Mouse (Mus musculus): ENCODE results near the gene Hist1h2bq.
"Not testable (repeated sequence)": the region's sequence is repeated elsewhere in the genome, so short reads cannot be mapped to it uniquely, and the experiment has no call there.

Gene Hist1h2bq

DNA sequence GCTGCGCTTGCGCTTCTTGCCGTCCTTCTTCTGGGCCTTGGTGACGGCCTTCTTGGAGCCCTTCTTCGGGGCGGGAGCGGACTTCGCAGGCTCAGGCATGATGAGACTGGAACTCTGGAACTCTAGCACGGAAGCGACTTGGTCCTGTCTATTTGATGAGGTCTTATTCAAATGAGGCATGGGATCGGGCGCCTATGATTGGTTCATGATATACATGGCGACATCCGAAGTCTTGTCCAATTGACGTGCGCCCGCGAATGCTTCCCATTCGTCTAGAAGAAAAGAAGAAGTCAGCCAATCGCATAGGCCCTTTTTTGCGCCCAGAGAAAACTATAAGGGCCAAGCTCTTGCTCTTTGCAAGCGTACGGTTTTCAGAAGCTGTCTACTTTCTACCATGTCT lies at the start of gene Hist1h2bq, which contains the start of gene Hist1h2ao:
Gene Hist1h2bq, minus strand, starts transcription at position 125 of the 400 bp plus-strand sequence.
Gene Hist1h2ao, plus strand, starts transcription at position 393 of the 400 bp plus-strand sequence.
- DNase-seq (ENCODE audit: low spot score in 2 of 2): not testable (repeated sequence)

DNA sequence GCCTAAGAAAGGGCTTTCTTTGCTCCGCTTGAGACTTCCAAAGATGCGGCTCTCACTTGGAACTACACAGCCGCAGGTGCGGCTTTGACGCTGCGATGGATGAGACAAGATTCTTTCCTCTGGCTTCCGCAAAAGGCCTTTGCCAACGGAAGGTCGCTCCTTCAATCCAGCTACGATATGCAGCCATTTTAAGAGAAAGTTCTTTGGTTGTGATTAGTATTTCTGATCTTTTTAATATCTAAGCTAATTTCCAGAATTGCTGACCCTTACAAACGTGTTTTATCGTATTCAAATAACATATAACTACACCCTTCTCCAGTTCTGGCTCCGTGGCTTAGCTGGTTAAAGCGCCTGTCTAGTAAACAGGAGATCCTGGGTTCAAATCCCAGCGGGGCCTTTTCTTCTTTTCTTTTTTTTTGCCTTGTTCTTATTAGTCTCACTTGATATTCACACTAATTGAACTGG lies 45.7 kb upstream of the Hist1h2bq start:
- DNase-seq (ENCODE audit: low spot score in 2 of 2): peak in 1 of 2 experiments; percentile 2

DNA sequence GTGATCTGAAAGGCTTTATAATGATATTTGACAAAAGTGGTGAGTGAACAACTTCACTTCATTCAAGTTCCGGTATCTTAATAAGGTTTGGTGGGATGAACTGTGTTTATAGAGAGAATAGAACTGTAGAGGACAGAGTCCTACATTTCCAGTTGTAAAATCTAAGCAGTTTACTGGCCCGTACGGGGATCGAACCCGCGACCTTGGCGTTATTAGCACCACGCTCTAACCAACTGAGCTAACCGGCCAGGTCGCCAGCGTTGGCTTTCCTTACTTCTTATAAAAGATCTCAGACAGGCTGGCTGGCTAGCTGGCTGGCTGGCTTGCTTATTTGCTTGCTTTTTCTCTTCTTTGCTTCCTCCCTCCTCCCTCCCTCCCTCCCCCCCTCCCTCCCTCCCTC lies 45.1 kb upstream of the Hist1h2bq start:
- peak; percentile 46 to 71 for DNase-seq (ENCODE audit: low spot score in 2 of 2)

- no peak for DNase-seq (ENCODE audit: low spot score in 2 of 2)
Observed at GRCm38 (mm10) chr13:21852215-21852945, 42.4 kb upstream of the Hist1h2bq start.

- DNase-seq (ENCODE audit: low spot score in 2 of 2): not testable (repeated sequence)
Observed at GRCm38 (mm10) chr13:21850696-21851095, 40.7 kb upstream of the Hist1h2bq start.

DNA sequence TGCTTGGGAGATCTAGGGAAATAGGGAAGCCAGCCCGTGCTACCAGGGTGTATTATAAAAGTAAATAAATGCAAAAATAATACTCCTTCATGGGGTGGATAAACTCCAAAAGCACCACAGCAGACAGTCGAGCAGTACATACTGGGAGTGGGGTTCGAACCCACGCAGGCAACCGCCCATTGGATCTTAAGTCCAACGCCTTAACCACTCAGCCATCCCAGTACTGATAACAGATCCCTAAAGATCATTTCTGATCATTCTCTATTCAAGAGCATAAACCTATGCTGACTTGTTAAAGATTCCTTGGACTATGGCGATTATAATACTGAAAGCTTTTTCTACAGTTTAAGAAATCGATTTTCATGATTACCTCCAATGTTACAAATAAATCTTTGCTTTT lies 37.9 kb upstream of the Hist1h2bq start:
- DNase-seq (ENCODE audit: low spot score in 2 of 2): no peak

DNA sequence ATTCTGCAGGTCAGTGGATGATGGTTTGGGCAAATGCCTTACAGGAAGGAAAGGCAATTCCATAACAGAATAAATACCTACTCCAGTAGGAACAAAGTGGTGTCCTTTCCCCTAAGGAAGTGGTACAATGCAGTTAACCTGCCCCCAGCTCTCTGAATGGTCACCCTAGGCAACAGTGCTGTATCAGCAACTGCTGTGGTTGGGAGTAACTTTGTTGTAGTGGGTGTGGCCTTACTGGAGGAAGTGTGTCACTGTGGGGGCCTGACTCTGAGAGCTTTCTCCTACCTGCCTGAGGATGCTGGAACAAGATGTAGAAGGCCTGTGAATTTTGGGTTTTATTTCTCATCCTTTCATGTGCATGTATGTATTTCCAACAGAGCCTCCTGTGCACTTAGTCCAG lies 36.4 kb upstream of the Hist1h2bq start:
- DNase-seq (ENCODE audit: low spot score in 2 of 2): not testable (repeated sequence)

GRCm38 (mm10) chr13:21840508-21840907 lies 30.5 kb upstream of the Hist1h2bq start:
- DNase-seq (ENCODE audit: low spot score in 2 of 2): not testable (repeated sequence)

DNA sequence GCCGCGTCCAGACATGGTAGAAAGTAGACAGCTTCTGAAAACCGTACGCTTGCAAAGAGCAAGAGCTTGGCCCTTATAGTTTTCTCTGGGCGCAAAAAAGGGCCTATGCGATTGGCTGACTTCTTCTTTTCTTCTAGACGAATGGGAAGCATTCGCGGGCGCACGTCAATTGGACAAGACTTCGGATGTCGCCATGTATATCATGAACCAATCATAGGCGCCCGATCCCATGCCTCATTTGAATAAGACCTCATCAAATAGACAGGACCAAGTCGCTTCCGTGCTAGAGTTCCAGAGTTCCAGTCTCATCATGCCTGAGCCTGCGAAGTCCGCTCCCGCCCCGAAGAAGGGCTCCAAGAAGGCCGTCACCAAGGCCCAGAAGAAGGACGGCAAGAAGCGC lies 23.5 kb upstream of the Hist1h2bq start, which contains the start of the genes Hist1h2ap and Hist1h2br:
Gene Hist1h2ap, minus strand, starts transcription at position 47 of the 400 bp plus-strand sequence.
Gene Hist1h2br, plus strand, starts transcription at position 283 of the 400 bp plus-strand sequence.
- not testable (repeated sequence) for DNase-seq (ENCODE audit: low spot score in 2 of 2)

GRCm38 (mm10) chr13:21831418-21832394 lies 21.7 kb upstream of the Hist1h2bq start, which contains the start of gene Hist1h4n:
Hist1h4n (minus strand) TSS chr13:21832196.
- DNase-seq (ENCODE audit: low spot score in 2 of 2): peak; percentile 23 to 31

- no peak for DNase-seq (ENCODE audit: low spot score in 2 of 2)
Observed at GRCm38 (mm10) chr13:21830344-21830743, 20.3 kb upstream of the Hist1h2bq start.

- DNase-seq (ENCODE audit: low spot score in 2 of 2): no peak
Observed at GRCm38 (mm10) chr13:21828511-21828910, 18.5 kb upstream of the Hist1h2bq start.

- not testable (repeated sequence) for DNase-seq (ENCODE audit: low spot score in 2 of 2)
Observed at GRCm38 (mm10) chr13:21820082-21820890, 10.3 kb upstream of the Hist1h2bq start.

- DNase-seq (ENCODE audit: low spot score in 2 of 2): not testable (repeated sequence)
Observed at GRCm38 (mm10) chr13:21812092-21812491, 2.1 kb upstream of the Hist1h2bq start.

- peak in 1 of 2 experiments; percentile 44 for DNase-seq (ENCODE audit: low spot score in 2 of 2)
Observed at GRCm38 (mm10) chr13:21811539-21811938, 1.5 kb upstream of the Hist1h2bq start, which contains the start of gene Hist1h4m. Hist1h4m (plus strand) TSS chr13:21811746.

DNA sequence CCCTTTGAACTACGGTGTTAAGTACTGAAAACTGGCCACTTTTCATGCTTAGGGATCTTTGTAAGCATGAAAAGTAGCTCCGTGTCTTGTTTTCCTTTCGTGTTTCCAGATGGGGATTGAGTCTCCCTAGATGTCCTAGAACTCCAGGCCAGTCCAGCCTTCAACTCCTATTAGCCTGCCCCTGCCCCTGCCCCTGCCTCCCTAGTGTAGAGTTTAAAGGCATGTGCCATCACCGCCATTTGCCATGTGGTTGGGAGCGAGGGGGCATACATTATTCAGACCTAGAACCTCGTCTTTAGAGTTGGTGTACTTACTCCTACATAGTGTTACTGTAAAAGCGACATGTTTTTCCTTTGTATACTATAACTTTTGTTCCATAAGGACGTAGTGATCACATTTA lies 1.1 kb upstream of the Hist1h2bq start:
- not testable (repeated sequence) for DNase-seq (ENCODE audit: low spot score in 2 of 2)

- not testable (repeated sequence) for DNase-seq (ENCODE audit: low spot score in 2 of 2)
Observed at GRCm38 (mm10) chr13:21803058-21803457, 6.9 kb downstream of the Hist1h2bq start.

- not testable (repeated sequence) for DNase-seq (ENCODE audit: low spot score in 2 of 2)
Observed at GRCm38 (mm10) chr13:21797163-21797562, 12.8 kb downstream of the Hist1h2bq start.

DNA sequence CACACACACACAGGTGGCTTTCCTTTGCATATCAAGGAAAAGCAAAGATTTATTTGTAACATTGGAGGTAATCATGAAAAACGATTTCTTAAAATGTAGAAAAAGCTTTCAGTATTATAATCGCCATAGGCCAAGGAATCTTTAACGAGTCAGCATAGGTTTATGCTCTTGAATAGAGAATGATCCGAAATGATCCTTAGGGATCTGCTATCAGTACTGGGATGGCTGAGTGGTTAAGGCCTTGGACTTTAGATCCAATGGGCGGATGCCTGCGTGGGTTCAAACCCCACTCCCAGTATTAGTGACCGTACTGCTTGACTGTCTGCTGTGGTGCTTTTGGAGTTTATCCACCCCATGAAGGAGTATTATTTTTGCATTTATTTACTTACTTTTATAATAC lies 14.4 kb downstream of the Hist1h2bq start:
- no peak for DNase-seq (ENCODE audit: low spot score in 2 of 2)

DNA sequence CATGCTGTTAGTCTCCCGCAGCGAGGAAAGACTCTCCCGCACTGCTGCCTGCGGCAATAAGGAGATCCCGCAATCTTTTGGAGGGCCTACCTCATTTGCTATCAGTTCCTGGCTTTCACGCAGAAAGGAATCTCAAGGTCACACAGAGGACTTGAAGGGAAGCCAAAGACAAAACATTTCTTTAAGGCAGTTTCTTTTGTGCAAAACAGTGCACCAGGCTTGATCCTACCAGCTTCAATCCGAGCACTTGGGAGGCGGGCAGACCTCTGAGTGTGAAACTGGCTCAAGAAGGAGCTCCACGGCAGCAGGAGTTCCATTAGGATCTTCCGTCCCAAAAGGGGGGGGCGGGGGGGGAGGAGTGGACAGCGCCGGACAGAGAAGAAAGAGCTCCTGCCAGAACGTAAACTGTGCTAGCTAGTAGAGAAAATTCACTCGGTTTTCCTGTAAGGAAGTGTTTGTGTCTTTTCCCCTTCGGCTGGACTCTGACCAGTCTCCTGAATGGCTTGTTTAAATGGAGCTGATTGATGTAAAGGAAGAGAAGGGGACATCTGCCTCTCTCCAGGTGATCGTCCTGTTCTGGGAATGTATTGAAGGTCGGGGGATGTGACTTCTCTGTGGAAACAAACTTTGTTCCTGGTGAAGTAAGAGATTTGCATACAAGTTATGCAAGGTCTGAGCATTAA lies 19.3 kb downstream of the Hist1h2bq start:
- DNase-seq (ENCODE audit: low spot score in 2 of 2): no peak

Measured in urinary bladder, postnatal 36 days (tissue).